ENCODE assay signal across 18 mouse cellular contexts in genomic region chr6:85621600-85621999, GRCm38 (mm10). TPM values are rescaled to one million over a fixed set of nuclear protein-coding genes. Genes with fewer than 3 reads are reported as not detected.
DNase-seq lines count a peak whose midpoint lies in the region; ATAC-seq lines count a peak whose summit lies in the region.
"Had no signal": no experiment of that assay in that cellular context is flagged by ENCODE, and none has a peak within 500 bp of the region (broad histone marks: within the 10 kb centered on the region; RNA-seq: fewer than 3 reads in every experiment).

No protein-coding gene starts in this region.

- peak; percentile 2 for DNase-seq in CD4-positive, CD25-positive, alpha-beta regulatory T cell, adult 2 months (ENCODE audit: low read depth, low spot score)
- DNase-seq in urinary bladder, postnatal 14 days (ENCODE audit: low spot score), result peak; percentile 3
- no peak for DNase-seq in urinary bladder, postnatal 36 days (ENCODE audit: low spot score in 2 of 2)
- DNase-seq in induced T-regulatory cell, adult 2 months (ENCODE audit: low read depth), result peak; percentile 40
- no peak for DNase-seq in adrenal gland, adult 18-20 months (ENCODE audit: low spot score in 2 of 2)
- DNase-seq in kidney, adult 11 months, result no peak
- DNase-seq: adrenal gland, adult 2 months; adrenal gland, postnatal 10 days; adrenal gland, postnatal 25 days; B cell, adult 2 months; cerebellum, adult 18-20 months; cerebellum, postnatal 14 days; embryo, embryonic 11 days had no signal

- ATAC-seq in CD4-positive, CD25-positive, alpha-beta regulatory T cell, adult 4 months, result no peak
- ATAC-seq: activated CD4-positive, CD25-positive, alpha-beta regulatory T cell, adult 4 months; forebrain, embryonic 14.5 days; forebrain, embryonic 16.5 days; Patski had no signal

RNA-seq across cellular contexts. Expression of gene Alms1, which starts 34.3 kb away (rescaled TPM):
- 1 to 10 TPM; 2.2 to 2.6 TPM for polyA plus RNA-seq in CD4-positive, CD25-positive, alpha-beta regulatory T cell, adult 4 months (2017; shearing (Covaris generic))
- total RNA-seq in adrenal gland, adult 18-20 months (2021), result 1 to 10 TPM; 7.2 to 8.2 TPM

Comparison
In these comparisons a context has a peak if more than half of its experiments do, and no peak if none do; other contexts are left out.
1. DNase-seq: peak in CD4-positive, CD25-positive, alpha-beta regulatory T cell, adult 2 months (single experiment), urinary bladder, postnatal 14 days (single experiment) and induced T-regulatory cell, adult 2 months (single experiment); none in urinary bladder, postnatal 36 days (0 of 2), adrenal gland, adult 18-20 months (0 of 2) and kidney, adult 11 months (single experiment).